Mouse (Mus musculus) stomach, postnatal 0 days (tissue): ENCODE measurements around the gene Hmga2.

ENCODE experiments used
- CTCF ChIP-seq: IDR thresholded peaks from 2 replicates; pipeline ENCODE4 v1.5.1; 2016; ENCODE audit warnings: antibody characterized with exemption, low read depth, mild to moderate bottlenecking, moderate library complexity
- EP300 ChIP-seq: optimal IDR thresholded peaks from 2 replicates; pipeline ENCODE3; 2016; ENCODE audit warnings: antibody characterized with exemption

DNA sequence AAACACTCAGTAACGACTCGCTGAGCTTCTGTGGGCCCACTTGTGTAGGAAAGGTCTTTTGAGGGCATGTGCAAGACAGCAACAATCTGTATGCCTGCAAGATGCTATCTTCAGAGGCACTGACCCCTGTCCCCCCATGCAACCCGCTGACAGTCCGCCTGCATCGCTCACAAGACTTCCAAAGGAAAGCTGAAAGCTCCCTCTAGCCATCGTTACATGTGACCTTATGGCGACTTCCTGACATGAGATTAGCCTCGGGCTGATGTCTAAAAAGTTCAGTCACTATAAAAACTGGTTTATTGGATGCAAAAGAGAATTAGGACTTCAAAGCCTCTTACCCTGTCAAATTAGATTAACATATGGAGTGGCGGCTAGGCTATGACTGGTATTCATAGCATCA lies 69.0 kb downstream of the Hmga2 start:
- no peak for TF ChIP-seq EP300
- no peak for TF ChIP-seq CTCF
